Mouse (Mus musculus): Measurements from ENCODE around the gene Il4. TPM values are rescaled to one million over a fixed set of nuclear protein-coding genes. Genes with fewer than 3 reads are reported as not detected.

Il4 gene
- polyA plus RNA-seq, 1 experiment from 2014 or later = 0.88 TPM

DNA sequence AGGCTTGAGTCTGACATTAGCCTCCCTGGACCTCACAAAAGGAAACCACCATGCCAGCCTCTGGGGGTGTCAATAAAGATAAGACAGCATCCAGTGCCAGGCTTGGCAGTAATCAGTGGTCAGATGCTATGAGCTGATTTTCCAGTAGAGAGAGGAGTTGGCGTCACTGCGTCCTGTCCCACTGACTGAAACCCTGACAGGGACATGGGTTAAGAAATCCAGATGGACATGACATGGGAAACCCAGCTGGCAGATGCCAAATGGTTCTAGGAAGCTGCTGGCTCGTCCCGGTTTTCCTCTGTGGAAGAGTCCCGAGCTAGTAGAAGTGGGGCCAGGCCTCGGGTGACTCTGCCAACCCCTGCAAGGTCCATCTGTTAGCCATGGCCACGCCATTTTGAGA, 15.2 kb upstream of the Il4 start:
- H3K4me2 ChIP-seq (ENCODE audit: low read depth, severe bottlenecking) = no peak overlapping the region
- peaks cover 9% of the 10 kb centered on the region; the same call in 1 of the 2 replicates for H3K4me1 ChIP-seq (ENCODE audit: control insufficient read depth, insufficient read depth, low read length)
- DNase-seq (ENCODE audit: low spot score) (no peak), ATAC-seq (ENCODE audit: insufficient number of reproducible peaks, low FRiP score, low TSS enrichment, low read depth) (no peak)
- H3K36me3 ChIP-seq (ENCODE audit: control insufficient read depth, insufficient read depth, low read length) = no peaks in the 10 kb centered on the region
- H3K9me3 ChIP-seq (ENCODE audit: control insufficient read depth, low read length) = no peaks in the 10 kb centered on the region
- 84% methylated on average over 7 of the region's 7 CpGs for WGBS
- no peak overlapping the region for H3K9ac ChIP-seq (ENCODE audit: low read length)
- H3K4me3 ChIP-seq (ENCODE audit: low read depth, low read length) = no peak overlapping the region
- no peak overlapping the region for H3K27ac ChIP-seq (replicated peaks; ENCODE audit: low read depth, low read length)
- H3K27me3 ChIP-seq (ENCODE audit: control insufficient read depth, insufficient read depth, low read length) = no peaks in the 10 kb centered on the region

DNA sequence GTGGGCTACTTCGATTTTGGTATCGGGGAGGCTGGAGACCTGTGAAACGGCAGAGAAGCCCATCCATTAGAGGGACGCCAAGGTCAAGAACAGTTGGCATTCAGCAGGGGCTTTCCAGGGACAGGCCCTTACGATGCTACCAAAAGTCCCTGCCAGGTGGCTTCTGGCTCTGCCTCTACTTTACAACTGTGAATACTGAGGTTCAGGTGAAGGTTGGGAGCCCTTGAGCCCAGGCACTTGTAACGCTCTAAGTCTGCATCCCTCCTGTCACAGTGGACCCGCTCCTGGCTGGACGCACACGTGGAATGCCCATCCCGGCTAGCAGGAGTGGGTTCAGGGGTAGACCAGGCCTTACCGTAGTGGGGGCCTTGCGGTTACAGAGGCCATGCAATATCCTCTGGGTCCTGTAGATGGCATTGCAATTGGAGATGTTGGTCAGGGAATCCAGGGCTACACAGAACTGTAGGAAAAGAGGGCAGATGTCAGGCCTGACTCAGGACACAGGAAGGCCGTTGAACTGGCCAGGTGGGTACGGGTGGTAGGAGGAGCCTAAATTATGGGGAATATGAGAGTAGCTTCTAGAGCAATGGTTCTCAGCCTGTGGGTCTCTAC, 13.8 kb upstream of the Il4 start:
- no peaks in the 10 kb centered on the region for H3K27me3 ChIP-seq (ENCODE audit: control insufficient read depth, insufficient read depth, low read length)
- no peak overlapping the region for H3K9ac ChIP-seq (ENCODE audit: low read length)
- no peak overlapping the region for H3K4me3 ChIP-seq (ENCODE audit: low read depth, low read length)
- no peaks in the 10 kb centered on the region for H3K36me3 ChIP-seq (ENCODE audit: control insufficient read depth, insufficient read depth, low read length)
- 76% methylated on average over 14 of the region's 14 CpGs for WGBS
- ATAC-seq (ENCODE audit: insufficient number of reproducible peaks, low FRiP score, low TSS enrichment, low read depth) (no peak), DNase-seq (ENCODE audit: low spot score) (peak; percentile 43)
- H3K9me3 ChIP-seq (ENCODE audit: control insufficient read depth, low read length) = no peaks in the 10 kb centered on the region
- no peak overlapping the region for H3K27ac ChIP-seq (replicated peaks; ENCODE audit: low read depth, low read length)
- peaks cover 6% of the 10 kb centered on the region; the same call in 1 of the 2 replicates for H3K4me1 ChIP-seq (ENCODE audit: control insufficient read depth, insufficient read depth, low read length)
- no peak overlapping the region for H3K4me2 ChIP-seq (ENCODE audit: low read depth, severe bottlenecking)

DNA sequence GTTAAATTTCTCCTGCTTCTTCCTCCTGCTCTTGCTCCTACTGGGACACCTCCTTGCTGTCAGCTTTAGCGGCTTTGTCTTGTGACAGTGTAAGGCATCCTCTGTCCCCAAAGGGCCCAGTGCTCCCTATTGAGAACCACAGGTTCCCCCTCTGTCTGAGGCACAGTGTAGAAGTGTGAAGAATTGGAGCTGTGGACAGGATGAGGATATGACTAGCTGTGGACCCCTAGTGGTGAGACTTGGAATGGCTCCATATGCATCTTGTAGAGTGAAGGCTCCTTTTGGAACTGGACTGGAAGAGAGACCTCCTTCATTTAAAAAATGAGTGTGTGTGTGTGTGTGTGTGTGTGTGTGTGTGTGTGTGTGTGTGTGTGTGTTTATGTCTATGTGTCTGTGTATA, 9.4 kb upstream of the Il4 start:
- no peak for ATAC-seq (ENCODE audit: insufficient number of reproducible peaks, low FRiP score, low TSS enrichment, low read depth)
- WGBS = 33% methylated on average over 1 of the region's 1 CpGs
- Histone ChIP-seq H3K9me3 (ENCODE audit: control insufficient read depth, low read length) (no peaks in the 10 kb centered on the region), H3K4me1 (ENCODE audit: control insufficient read depth, insufficient read depth, low read length) (no peaks in the 10 kb centered on the region), H3K4me3 (ENCODE audit: low read depth, low read length) (no peak overlapping the region), H3K27ac (replicated peaks; ENCODE audit: low read depth, low read length) (no peak overlapping the region), H3K27me3 (ENCODE audit: control insufficient read depth, insufficient read depth, low read length) (no peaks in the 10 kb centered on the region), H3K36me3 (ENCODE audit: control insufficient read depth, insufficient read depth, low read length) (no peaks in the 10 kb centered on the region), H3K9ac (ENCODE audit: low read length) (no peak overlapping the region), H3K4me2 (ENCODE audit: low read depth, severe bottlenecking) (no peak overlapping the region)
- DNase-seq (ENCODE audit: low spot score) = peak; percentile 87

DNA sequence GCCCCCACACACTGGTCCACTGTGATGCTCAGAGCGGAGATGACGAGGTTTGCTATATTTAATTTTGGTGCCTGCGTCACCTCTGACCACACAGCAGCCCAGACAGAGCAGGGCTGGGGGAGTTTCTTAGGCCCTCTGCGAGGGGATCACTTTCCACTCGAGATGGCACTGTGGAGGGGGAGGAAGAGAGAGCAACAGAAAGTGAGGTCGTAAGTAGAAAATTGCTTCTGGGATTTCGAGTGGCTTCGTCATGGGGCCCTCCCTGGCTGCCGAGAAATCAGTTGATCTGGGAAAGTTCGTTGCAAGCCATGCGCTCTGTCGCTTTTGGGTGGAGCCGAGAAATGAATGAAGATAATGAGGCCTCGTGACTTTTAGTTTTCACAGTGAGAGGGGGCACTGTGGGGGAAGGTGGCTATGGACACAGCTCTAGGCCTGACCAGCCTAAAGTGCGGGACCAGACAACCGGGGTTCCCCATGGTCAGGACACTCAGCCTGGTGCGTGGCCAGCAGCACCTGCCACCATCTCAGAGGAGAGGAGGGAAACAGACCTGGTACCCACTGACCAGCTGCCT, 8.4 kb upstream of the Il4 start:
- Histone ChIP-seq H3K4me2 (ENCODE audit: low read depth, severe bottlenecking) (no peak overlapping the region), H3K36me3 (ENCODE audit: control insufficient read depth, insufficient read depth, low read length) (no peaks in the 10 kb centered on the region), H3K4me3 (ENCODE audit: low read depth, low read length) (no peak overlapping the region), H3K27ac (replicated peaks; ENCODE audit: low read depth, low read length) (no peak overlapping the region), H3K27me3 (ENCODE audit: control insufficient read depth, insufficient read depth, low read length) (no peaks in the 10 kb centered on the region), H3K9me3 (ENCODE audit: control insufficient read depth, low read length) (no peaks in the 10 kb centered on the region), H3K4me1 (ENCODE audit: control insufficient read depth, insufficient read depth, low read length) (no peaks in the 10 kb centered on the region), H3K9ac (ENCODE audit: low read length) (no peak overlapping the region)
- ATAC-seq (ENCODE audit: insufficient number of reproducible peaks, low FRiP score, low TSS enrichment, low read depth) (no peak), DNase-seq (ENCODE audit: low spot score) (no peak)
- 75% methylated on average over 17 of the region's 17 CpGs for WGBS

DNA sequence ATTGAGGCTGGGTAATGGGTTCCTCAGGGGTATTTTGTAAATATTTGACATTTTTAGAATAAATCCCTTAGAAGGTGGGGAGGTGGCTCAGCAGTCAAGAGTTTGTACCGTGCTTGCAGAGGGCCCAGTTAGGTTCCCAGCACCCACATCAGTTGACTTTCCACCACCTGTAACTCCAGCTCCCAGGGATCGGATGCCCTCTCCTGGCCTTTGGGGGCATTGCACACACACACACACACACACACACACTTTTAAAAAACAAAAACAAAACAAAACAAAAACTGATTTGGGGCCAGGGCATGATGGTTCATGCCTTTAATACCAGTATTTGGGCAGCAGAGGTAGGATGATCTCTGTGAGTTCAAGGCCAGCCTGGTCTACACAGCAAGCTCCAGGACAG, 5.7 kb upstream of the Il4 start:
- Histone ChIP-seq H3K4me2 (ENCODE audit: low read depth, severe bottlenecking) (no peak overlapping the region), H3K4me3 (ENCODE audit: low read depth, low read length) (no peak overlapping the region), H3K27ac (replicated peaks; ENCODE audit: low read depth, low read length) (no peak overlapping the region), H3K9ac (ENCODE audit: low read length) (no peak overlapping the region), H3K36me3 (ENCODE audit: control insufficient read depth, insufficient read depth, low read length) (no peaks in the 10 kb centered on the region), H3K4me1 (ENCODE audit: control insufficient read depth, insufficient read depth, low read length) (no peaks in the 10 kb centered on the region), H3K27me3 (ENCODE audit: control insufficient read depth, insufficient read depth, low read length) (no peaks in the 10 kb centered on the region), H3K9me3 (ENCODE audit: control insufficient read depth, low read length) (no peaks in the 10 kb centered on the region)
- DNase-seq (ENCODE audit: low spot score) (no peak), ATAC-seq (ENCODE audit: insufficient number of reproducible peaks, low FRiP score, low TSS enrichment, low read depth) (no peak)
- 92% methylated on average over 2 of the region's 2 CpGs for WGBS

DNA sequence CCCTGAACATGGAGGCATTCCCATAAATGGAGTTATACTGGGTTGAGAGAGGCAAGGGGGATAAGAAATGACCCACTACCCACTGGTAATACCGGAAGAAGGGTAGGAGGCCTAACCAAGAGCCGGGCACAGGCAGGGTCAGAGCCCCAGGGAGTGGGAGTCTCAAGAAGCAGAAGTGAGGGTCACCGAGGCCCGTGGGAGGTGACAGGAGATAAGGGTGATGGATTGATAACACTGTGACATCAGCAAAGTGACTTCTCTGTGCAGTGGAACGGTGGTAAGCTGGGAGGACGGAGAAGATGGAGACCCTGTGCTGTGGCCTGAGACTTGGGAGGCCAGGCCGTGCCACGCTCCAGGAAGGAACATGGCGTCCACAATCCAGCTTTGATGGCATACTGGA, 5.1 kb upstream of the Il4 start:
- WGBS = 82% methylated on average over 9 of the region's 9 CpGs
- Histone ChIP-seq H3K27ac (replicated peaks; ENCODE audit: low read depth, low read length) (no peak overlapping the region), H3K9ac (ENCODE audit: low read length) (no peak overlapping the region), H3K36me3 (ENCODE audit: control insufficient read depth, insufficient read depth, low read length) (no peaks in the 10 kb centered on the region), H3K4me1 (ENCODE audit: control insufficient read depth, insufficient read depth, low read length) (no peaks in the 10 kb centered on the region), H3K9me3 (ENCODE audit: control insufficient read depth, low read length) (no peaks in the 10 kb centered on the region), H3K4me2 (ENCODE audit: low read depth, severe bottlenecking) (no peak overlapping the region), H3K4me3 (ENCODE audit: low read depth, low read length) (no peak overlapping the region), H3K27me3 (ENCODE audit: control insufficient read depth, insufficient read depth, low read length) (no peaks in the 10 kb centered on the region)
- DNase-seq (ENCODE audit: low spot score) (no peak), ATAC-seq (ENCODE audit: insufficient number of reproducible peaks, low FRiP score, low TSS enrichment, low read depth) (no peak)

DNA sequence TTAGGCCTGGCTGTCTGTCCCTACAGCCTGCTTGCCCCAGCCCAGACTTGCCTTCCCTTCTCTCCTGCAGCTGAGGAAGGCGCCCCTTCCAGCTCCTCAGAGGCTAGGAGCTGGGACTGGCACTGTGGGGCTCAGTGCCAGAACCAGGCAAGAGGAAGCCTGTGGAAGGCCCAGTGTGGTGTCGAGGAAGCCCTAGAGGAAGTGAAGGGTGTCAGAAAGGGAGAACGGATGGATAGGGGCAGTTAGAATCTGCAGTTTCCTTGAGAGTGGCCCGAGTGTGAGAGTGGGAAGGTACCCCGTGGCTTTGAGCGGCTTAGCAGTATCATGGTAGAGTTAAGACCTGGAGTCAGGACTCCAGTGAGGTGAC, 4.0 kb upstream of the Il4 start:
- no peaks in the 10 kb centered on the region for H3K36me3 ChIP-seq (ENCODE audit: control insufficient read depth, insufficient read depth, low read length)
- H3K9me3 ChIP-seq (ENCODE audit: control insufficient read depth, low read length) = no peaks in the 10 kb centered on the region
- no peak overlapping the region for H3K9ac ChIP-seq (ENCODE audit: low read length)
- 82% methylated on average over 6 of the region's 6 CpGs for WGBS
- no peaks in the 10 kb centered on the region for H3K27me3 ChIP-seq (ENCODE audit: control insufficient read depth, insufficient read depth, low read length)
- no peak overlapping the region for H3K27ac ChIP-seq (replicated peaks; ENCODE audit: low read depth, low read length)
- DNase-seq (ENCODE audit: low spot score) (no peak), ATAC-seq (ENCODE audit: insufficient number of reproducible peaks, low FRiP score, low TSS enrichment, low read depth) (no peak)
- no peak overlapping the region for H3K4me3 ChIP-seq (ENCODE audit: low read depth, low read length)
- no peaks in the 10 kb centered on the region for H3K4me1 ChIP-seq (ENCODE audit: control insufficient read depth, insufficient read depth, low read length)
- H3K4me2 ChIP-seq (ENCODE audit: low read depth, severe bottlenecking) = no peak overlapping the region

DNA sequence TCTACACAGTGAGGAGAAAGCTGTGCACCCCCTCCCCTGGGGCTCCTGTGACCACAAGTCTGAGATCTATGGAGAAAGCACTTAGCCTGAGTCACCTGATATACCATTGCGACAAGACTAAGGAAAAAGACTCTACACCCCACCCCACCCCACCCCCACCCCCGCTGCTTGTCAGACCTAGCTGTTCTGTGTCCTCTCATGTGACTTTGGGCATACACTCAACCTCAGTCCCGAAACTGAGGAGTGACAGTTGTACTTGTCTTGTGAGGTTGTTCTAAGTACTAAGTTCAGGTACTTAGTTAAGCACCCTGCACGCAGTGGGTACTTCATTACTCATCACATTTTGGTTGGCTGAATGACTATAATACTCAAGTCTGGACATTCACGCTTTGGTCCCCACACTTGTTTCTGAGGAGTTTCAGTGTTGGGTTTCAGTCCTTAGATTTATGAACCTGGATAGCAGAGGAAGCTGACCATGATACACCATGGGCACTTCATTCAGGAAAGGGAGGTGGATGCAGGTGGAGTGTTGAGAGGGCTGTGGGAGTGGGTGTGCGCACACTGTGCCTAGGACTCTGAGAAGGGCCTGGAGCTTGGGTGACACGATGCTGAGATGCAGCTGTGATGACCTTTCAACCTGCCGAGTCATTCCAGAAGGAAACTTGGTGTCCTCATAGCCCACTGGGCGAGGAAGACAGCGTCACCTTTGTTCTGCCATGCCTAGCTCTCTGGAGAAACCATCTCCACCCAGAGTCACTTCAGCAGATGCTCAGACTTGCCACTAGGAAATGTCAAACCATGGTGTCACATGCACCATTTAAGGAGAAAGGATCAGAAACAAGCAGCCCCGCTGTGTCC, 3.3 kb upstream of the Il4 start:
- 88% methylated on average over 11 of the region's 11 CpGs for WGBS
- Histone ChIP-seq H3K4me1 (ENCODE audit: control insufficient read depth, insufficient read depth, low read length) (no peaks in the 10 kb centered on the region), H3K27me3 (ENCODE audit: control insufficient read depth, insufficient read depth, low read length) (no peaks in the 10 kb centered on the region), H3K4me2 (ENCODE audit: low read depth, severe bottlenecking) (no peak overlapping the region), H3K4me3 (ENCODE audit: low read depth, low read length) (no peak overlapping the region), H3K36me3 (ENCODE audit: control insufficient read depth, insufficient read depth, low read length) (no peaks in the 10 kb centered on the region), H3K27ac (replicated peaks; ENCODE audit: low read depth, low read length) (no peak overlapping the region), H3K9me3 (ENCODE audit: control insufficient read depth, low read length) (no peaks in the 10 kb centered on the region), H3K9ac (ENCODE audit: low read length) (no peak overlapping the region)
- no peak for DNase-seq (ENCODE audit: low spot score)
- no peak for ATAC-seq (ENCODE audit: insufficient number of reproducible peaks, low FRiP score, low TSS enrichment, low read depth)

All from limb, embryonic 11.5 days (tissue).